Mouse (Mus musculus) activated CD4-positive, CD25-positive, alpha-beta regulatory T cell, adult 4 months (primary cell): ENCODE data around the gene Tssc4. TPM values are rescaled to one million over a fixed set of nuclear protein-coding genes. Genes with fewer than 3 reads are reported as not detected.

Source experiments
- ATAC-seq: one replicate; pipeline ENCODE4 v1.8.0; 2017
- polyA plus RNA-seq, 2 experiments: library from polyadenylated mRNA; unstranded; fragments of 100-300 nt; shearing (Covaris generic); gene quantifications; one replicate each; pipeline ENCODE4 v1.2.1; 2017

Gene Tssc4
- polyA plus RNA-seq, 2 experiments from 2014 or later, result 22.8 to 50.7 TPM

- no peak for ATAC-seq
Observed at GRCm38 (mm10) chr7:143070506-143071070, 1.5 kb downstream of the Tssc4 start.

GRCm38 (mm10) chr7:143072605-143073004 lies 3.6 kb downstream of the Tssc4 start:
- ATAC-seq, result no peak

GRCm38 (mm10) chr7:143073086-143073485 lies 4.0 kb downstream of the Tssc4 start:
- ATAC-seq, result no peak

- ATAC-seq, result no peak
Observed at GRCm38 (mm10) chr7:143075394-143075793, 6.3 kb downstream of the Tssc4 start.

- ATAC-seq, result no peak
Observed at GRCm38 (mm10) chr7:143077351-143077750, 8.3 kb downstream of the Tssc4 start.

GRCm38 (mm10) chr7:143082024-143082423 lies 13.0 kb downstream of the Tssc4 start:
- ATAC-seq, result no peak

GRCm38 (mm10) chr7:143083708-143084107 lies 14.7 kb downstream of the Tssc4 start:
- ATAC-seq, result no peak

- ATAC-seq, result peak; percentile 71
Observed at GRCm38 (mm10) chr7:143086366-143086765, 17.3 kb downstream of the Tssc4 start.

GRCm38 (mm10) chr7:143087070-143087579 lies 18.1 kb downstream of the Tssc4 start:
- no peak for ATAC-seq

- no peak for ATAC-seq
Observed at GRCm38 (mm10) chr7:143093847-143094246, 24.8 kb downstream of the Tssc4 start.

- no peak for ATAC-seq
Observed at GRCm38 (mm10) chr7:143094592-143095553, 25.8 kb downstream of the Tssc4 start, which contains the start of gene Trpm5. Gene Trpm5 (minus strand): TSS chr7:143094642.

- no peak for ATAC-seq
Observed at GRCm38 (mm10) chr7:143095554-143095907, 26.5 kb downstream of the Tssc4 start.

- no peak for ATAC-seq
Observed at GRCm38 (mm10) chr7:143100759-143101158, 31.7 kb downstream of the Tssc4 start.

- ATAC-seq, result no peak
Observed at GRCm38 (mm10) chr7:143105258-143105897, 36.3 kb downstream of the Tssc4 start.

GRCm38 (mm10) chr7:143106062-143106461 lies 37.0 kb downstream of the Tssc4 start, which contains the start of gene Kcnq1:
Gene Kcnq1 (plus strand): TSS chr7:143106362.
- ATAC-seq, result no peak

- ATAC-seq, result no peak
Observed at GRCm38 (mm10) chr7:143106672-143107465, 37.8 kb downstream of the Tssc4 start.

GRCm38 (mm10) chr7:143108200-143108599 lies 39.2 kb downstream of the Tssc4 start:
- ATAC-seq, result no peak

GRCm38 (mm10) chr7:143108996-143109660 lies 40.1 kb downstream of the Tssc4 start:
- no peak for ATAC-seq

- no peak for ATAC-seq
Observed at GRCm38 (mm10) chr7:143109696-143110095, 40.6 kb downstream of the Tssc4 start.

- no peak for ATAC-seq
Observed at GRCm38 (mm10) chr7:143110803-143111202, 41.8 kb downstream of the Tssc4 start.

GRCm38 (mm10) chr7:143111719-143112118 lies 42.7 kb downstream of the Tssc4 start:
- ATAC-seq, result no peak

- ATAC-seq, result no peak
Observed at GRCm38 (mm10) chr7:143112395-143112794, 43.3 kb downstream of the Tssc4 start.
